Mouse (Mus musculus): ENCODE measurements around the gene Tbc1d22b. TPM values are rescaled to one million over a fixed set of nuclear protein-coding genes. Genes with fewer than 3 reads are reported as not detected.
"Not testable (repeated sequence)": the region's sequence is repeated elsewhere in the genome, so short reads cannot be mapped to it uniquely, and the experiment has no call there.

Tbc1d22b gene
- total RNA-seq (2021), result 10 to 100 TPM; 37.8 to 41.4 TPM
- long read RNA-seq, transcript Tbc1d22b-201 (13 exons, 3,595 nt), result major isoform, 43 of 52 reads
- long read RNA-seq, partial matches to known transcripts, result 2 of 52 reads
- long read RNA-seq, other reads (novel, unspliced or antisense), result 7 of 52 reads

GRCm38 (mm10) chr17:29549543-29550428, at the start of gene Tbc1d22b, which contains the start of gene Gm17657:
Gene Tbc1d22b, plus strand, starts transcription at chr17:29549785.
Gene Gm17657, minus strand, starts transcription at chr17:29549638.
- peak; percentile 94 to 96 for DNase-seq (ENCODE audit: low spot score in 2 of 2)

GRCm38 (mm10) chr17:29500243-29500740, 49.3 kb upstream of the Tbc1d22b start:
- DNase-seq (ENCODE audit: low spot score in 2 of 2), result no peak

- no peak for DNase-seq (ENCODE audit: low spot score in 2 of 2)
These were observed 48.6 kb upstream of the Tbc1d22b start for GRCm38 (mm10) chr17:29500802-29501469.

GRCm38 (mm10) chr17:29502005-29502668, 47.4 kb upstream of the Tbc1d22b start:
- no peak for DNase-seq (ENCODE audit: low spot score in 2 of 2)

GRCm38 (mm10) chr17:29502669-29503665, 46.6 kb upstream of the Tbc1d22b start:
- DNase-seq (ENCODE audit: low spot score in 2 of 2), result no peak

GRCm38 (mm10) chr17:29503700-29504099, 45.9 kb upstream of the Tbc1d22b start:
- no peak for DNase-seq (ENCODE audit: low spot score in 2 of 2)

- no peak for DNase-seq (ENCODE audit: low spot score in 2 of 2)
These were observed 40.5 kb upstream of the Tbc1d22b start for GRCm38 (mm10) chr17:29508927-29509608.

- no peak for DNase-seq (ENCODE audit: low spot score in 2 of 2)
These were observed 38.9 kb upstream of the Tbc1d22b start for GRCm38 (mm10) chr17:29510691-29511090.

GRCm38 (mm10) chr17:29513044-29513730, 36.4 kb upstream of the Tbc1d22b start:
- DNase-seq (ENCODE audit: low spot score in 2 of 2), result no peak

- DNase-seq (ENCODE audit: low spot score in 2 of 2), result peak; percentile 68 to 92
These were observed 35.1 kb upstream of the Tbc1d22b start for GRCm38 (mm10) chr17:29514435-29514834.

GRCm38 (mm10) chr17:29518665-29519064, 30.9 kb upstream of the Tbc1d22b start:
- DNase-seq (ENCODE audit: low spot score in 2 of 2), result not testable (repeated sequence)

GRCm38 (mm10) chr17:29519731-29520130, 29.9 kb upstream of the Tbc1d22b start:
- no peak for DNase-seq (ENCODE audit: low spot score in 2 of 2)

GRCm38 (mm10) chr17:29525613-29526012, 24.0 kb upstream of the Tbc1d22b start:
- no peak for DNase-seq (ENCODE audit: low spot score in 2 of 2)

GRCm38 (mm10) chr17:29528568-29529187, 20.9 kb upstream of the Tbc1d22b start:
- DNase-seq (ENCODE audit: low spot score in 2 of 2), result no peak

- no peak for DNase-seq (ENCODE audit: low spot score in 2 of 2)
These were observed 19.1 kb upstream of the Tbc1d22b start for GRCm38 (mm10) chr17:29530508-29530907.

GRCm38 (mm10) chr17:29531278-29531677, 18.3 kb upstream of the Tbc1d22b start:
- DNase-seq (ENCODE audit: low spot score in 2 of 2), result no peak

- no peak for DNase-seq (ENCODE audit: low spot score in 2 of 2)
These were observed 17.7 kb upstream of the Tbc1d22b start for GRCm38 (mm10) chr17:29531757-29532384.

GRCm38 (mm10) chr17:29533866-29534265, 15.7 kb upstream of the Tbc1d22b start:
- DNase-seq (ENCODE audit: low spot score in 2 of 2), result no peak

All from layer of hippocampus, adult 18-20 months (tissue).